Mouse (Mus musculus): Measurements from ENCODE around the gene Fam178b.
"Not testable (repeated sequence)": the region's sequence is repeated elsewhere in the genome, so short reads cannot be mapped to it uniquely, and the experiment has no call there.

Fam178b gene

DNA sequence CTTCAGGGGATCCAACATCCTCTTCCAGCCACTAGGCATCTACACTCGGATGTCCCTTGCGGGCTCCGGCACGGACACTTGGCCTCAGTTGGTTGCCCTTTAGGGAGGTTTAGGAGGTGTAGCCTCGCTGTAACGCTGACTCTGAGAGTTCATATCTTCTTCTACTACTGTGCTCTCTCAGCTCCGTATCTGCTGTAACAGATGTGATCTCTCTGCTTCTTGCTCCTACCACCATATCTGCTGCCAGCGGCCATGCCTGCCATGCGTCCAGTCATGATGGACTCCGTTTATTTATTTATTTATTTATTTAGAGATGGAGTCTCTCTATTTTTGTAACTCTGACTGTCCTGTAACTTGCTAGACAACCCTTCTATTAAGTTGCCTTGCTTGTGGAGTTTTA lies 11.7 kb downstream of the Fam178b start:
- no peak for DNase-seq

DNA sequence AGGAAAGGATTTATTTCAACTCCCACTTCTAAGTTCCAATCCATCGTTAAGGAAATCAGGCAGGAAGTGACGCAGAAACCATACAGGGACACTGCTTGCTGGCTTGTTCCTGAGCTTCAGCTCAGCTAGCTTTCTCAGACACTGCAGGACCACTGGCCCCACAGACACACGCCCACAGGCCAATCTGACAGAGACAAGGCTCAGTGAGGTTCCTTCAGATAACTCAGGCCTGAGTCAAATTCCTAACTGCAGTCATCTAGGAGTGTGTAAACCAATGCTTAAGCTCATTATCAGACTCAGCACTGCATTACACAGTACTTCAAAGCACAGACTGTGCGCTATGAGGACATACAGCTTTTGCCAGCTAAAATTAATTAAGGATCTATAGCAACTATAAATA lies 12.7 kb downstream of the Fam178b start:
- no peak for DNase-seq

DNA sequence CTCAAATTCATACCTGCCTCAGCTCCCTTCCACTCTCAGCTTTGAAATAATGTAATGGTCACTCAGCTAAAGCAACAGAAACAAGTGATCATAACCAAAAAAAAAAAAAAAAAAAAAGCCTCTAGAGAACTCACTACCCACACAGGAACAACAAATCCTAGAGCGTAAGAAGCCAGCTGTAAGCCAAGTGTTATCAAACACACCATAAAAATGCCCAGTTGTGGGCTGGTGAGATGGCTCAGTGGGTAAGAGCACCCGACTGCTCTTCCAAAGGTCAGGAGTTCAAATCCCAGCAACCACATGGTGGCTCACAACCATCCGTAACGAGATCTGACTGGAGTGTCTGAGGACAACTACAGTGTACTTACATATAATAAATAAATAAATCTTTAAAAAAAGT lies 15.0 kb downstream of the Fam178b start:
- not testable (repeated sequence) for DNase-seq

DNA sequence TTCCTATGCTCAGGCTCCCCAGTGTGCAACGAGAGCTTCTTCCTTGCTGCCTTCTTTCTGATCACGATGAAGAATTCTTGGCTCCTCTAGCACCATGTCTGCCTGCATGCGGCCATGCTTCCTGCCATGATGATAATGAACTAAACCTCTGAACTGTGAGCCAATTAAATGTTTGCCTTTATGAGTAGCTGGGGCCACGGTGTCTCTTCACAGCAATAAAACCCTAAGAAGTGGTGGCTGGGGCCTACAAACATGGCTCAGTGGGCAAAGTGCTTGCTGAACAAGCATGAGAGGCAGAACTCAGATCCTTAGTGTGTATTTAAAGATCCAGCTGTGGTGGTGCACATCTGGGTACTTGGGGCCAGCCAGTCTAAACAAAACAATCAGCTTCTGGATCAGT lies 17.0 kb downstream of the Fam178b start:
- DNase-seq = no peak

DNA sequence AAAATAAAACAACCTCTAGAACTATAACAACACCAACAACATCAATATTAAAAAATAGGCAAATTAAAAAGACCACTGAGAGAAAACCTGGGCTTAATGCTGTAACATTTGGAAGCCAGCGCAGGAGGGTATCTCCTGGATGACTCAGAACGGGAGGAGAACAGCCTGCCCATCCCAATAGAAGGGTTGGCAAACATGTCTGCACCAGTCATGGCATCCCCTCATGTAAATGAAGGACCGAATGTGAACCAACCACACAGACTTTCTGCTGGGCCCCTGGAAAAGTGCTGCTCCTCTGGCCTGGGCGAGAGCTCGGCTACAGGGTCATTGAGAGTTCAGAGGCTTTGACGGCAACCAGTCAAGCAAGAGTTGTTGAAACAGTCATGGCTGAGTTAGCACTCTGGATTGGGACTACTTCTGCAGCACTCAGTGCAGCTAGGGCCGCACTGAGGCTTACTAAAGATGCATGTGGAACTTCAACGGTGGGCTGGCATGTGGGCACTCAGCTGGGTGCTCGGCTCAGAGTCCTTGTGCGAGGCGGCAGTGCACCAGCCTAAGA lies 17.7 kb downstream of the Fam178b start:
- peak; percentile 38 for DNase-seq

DNA sequence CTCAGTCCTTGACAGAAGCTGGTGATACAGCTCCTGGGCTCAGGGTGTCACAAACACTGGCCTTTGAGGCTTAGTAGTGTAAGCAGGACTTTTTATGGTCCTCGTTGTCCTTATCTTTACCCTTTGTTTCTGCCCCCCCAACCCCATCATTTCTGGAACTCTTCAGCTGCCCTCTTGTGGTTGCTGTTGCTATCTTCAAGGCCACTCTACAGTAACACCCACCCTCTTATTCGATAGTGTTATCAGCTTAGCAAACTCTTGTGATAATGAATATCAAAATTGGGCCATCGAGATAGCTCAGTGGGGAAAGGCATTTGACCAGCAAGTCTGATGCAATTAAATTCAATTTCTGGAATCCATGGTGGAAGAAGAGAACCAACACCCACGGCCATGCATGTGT lies 18.5 kb downstream of the Fam178b start:
- DNase-seq = no peak

DNA sequence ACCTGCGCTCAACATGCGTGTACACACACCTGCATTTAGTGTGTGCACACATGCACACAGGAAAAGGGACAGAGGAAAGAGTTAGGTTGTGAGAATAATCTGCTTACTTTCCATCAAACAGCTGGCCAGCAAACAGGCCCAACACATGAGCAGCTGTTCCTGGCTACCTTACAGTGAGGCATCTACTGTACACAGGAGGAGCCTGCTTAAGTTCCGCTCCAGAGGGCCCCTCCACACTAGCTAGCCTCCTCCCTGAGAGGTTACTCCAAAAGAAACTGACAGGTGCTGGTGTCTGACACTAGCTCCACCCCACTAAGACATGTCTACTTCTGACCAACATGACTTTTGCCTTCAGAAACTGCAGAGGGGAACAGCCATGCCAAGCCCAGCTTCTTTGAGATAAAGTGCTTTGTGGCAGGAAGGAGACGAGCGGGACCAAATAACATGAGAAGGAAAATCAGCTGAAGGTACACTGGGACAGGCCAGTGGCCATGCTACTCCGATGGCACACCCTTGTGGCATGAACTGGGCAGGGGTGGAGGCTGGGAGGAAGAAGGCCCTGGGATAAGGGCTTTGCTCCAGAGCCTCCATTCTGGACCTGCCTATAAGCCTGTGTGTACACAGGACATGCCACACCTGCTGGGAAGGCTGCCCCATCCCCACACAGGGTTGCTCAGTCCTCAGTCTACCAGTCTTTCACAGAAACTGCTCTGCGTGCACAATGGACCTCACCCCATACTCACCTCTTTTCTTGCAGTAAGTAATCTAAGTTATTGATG lies 24.2 kb downstream of the Fam178b start:
- no peak for DNase-seq

DNA sequence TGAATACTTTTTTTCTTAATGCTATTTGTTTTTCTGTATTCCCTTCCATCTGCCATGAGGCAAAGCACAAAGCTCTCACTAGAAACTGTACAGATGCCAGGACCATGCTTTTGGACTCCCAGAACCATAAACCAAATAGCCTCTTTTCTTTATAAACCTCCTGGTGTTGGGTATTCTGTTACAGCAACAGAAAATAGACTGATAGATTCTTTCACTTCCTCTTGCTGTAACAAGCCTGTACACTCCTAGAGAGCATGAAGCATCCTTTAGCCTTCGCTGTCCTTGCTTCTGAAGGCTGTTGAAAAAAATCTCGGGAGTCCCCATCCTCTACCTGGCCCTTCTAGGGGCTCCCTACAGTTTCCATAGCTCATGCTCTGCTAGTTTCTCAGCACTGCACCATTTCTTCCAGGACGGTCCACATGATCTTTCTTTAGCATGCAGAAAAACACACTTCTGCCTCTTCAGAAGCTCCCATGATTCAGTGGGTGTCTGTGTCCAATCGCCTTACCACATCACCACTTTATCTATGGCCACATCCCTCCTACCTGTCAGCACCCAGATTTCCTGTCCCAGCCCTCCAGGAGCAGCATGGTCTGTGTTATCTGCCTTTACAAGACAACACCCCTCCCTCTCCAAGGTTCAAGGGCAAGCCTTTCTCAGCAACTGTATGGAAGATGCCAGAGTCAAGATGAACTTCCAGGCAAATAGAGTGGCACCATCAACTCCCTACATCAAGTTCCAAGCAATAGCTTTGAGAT lies 25.1 kb downstream of the Fam178b start:
- no peak for DNase-seq

DNA sequence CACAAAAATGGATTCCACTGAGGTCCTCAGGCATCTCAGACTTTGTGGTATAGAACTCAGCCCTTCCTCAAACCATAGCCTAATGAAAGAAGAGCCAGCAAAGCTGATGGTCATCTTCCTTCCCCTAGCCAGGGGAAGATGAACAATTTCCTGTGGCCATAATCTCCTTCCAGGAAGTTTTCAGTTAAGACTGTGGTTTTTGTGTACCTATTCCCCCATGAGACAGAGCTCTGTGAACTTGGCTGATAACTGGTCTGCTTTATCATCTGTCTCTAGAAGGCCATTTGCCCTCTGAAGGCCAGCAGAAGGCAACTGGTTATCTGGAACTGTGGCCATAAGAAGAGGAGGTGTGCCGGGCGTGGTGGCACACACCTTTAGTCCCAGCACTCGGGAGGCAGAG lies 26.8 kb downstream of the Fam178b start:
- DNase-seq = no peak

DNA sequence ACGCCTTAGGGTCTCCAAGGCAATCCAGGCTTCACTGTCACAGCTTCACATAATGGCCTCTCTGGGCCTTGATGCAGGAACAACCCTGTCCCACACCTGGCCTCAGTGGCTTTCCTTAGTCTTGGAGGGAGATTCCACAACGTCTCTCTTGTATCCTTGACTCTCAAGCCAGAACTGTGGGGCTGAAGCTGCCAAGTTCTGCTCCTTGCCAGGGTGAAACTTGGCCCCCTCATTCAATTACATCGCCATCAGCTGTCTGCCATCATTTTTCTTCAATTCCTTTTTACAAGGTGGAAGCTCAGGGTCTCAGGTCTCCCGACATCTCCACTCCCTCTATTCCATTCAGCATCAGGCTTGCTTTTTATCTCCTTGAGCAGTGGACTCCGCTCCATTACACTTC lies 27.9 kb downstream of the Fam178b start:
- DNase-seq = no peak

DNA sequence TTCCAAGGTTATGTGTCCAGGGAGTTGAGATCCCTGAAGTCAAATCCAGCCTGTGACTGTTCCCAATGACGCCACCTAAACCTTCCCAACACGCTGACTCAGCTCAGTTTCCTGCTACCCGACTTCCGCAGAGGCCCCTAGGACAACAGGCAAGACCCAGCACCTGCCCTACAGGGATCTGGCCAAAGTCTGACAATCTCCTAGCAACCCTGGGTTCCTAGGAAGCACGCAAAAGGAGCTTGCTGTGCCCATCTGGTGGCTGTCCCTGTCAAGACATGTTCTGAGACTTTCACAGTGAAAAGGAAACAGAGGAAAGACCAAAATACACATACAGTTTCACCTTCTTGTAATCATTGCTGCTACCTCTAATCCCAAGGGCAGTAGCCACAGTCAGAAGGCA lies 35.4 kb downstream of the Fam178b start:
- no peak for DNase-seq

DNA sequence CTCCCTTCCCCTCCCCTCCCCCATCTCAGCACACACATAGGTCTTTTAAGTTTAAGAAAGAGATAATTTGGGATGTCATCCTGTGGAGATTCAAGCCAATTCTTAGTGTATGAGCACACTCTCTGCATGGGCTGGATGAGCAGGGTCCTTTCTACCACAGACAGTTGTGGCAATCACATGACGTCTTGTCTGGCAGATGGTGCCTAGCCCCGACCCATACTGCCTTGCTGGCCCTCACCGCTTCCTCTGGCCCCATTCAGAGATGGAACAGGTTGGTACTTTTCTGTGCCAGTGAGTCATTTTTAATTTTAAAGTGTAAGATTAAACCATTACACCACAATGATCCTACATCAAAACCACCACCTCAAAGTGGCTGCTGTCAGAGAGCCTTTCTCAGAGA lies 36.7 kb downstream of the Fam178b start:
- DNase-seq = no peak

DNA sequence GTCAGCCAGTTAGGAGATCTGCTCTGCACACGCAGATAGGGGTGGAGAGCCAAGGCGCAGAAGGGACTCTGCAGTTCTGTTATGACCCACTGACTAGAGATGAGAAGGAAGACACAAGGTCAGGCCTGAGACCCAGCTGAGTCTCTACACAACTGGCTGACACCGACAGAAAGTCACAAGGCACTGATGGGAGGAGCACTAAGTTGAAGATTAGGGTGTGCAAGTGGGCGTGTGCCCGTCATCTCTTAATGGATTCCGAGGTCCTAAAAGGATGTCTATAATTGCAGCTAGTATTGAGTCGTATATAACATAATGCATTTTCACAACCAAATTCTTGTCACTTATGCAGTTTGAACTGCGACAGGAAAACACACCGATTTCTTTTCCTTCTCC lies 38.4 kb downstream of the Fam178b start:
- DNase-seq = no peak

DNA sequence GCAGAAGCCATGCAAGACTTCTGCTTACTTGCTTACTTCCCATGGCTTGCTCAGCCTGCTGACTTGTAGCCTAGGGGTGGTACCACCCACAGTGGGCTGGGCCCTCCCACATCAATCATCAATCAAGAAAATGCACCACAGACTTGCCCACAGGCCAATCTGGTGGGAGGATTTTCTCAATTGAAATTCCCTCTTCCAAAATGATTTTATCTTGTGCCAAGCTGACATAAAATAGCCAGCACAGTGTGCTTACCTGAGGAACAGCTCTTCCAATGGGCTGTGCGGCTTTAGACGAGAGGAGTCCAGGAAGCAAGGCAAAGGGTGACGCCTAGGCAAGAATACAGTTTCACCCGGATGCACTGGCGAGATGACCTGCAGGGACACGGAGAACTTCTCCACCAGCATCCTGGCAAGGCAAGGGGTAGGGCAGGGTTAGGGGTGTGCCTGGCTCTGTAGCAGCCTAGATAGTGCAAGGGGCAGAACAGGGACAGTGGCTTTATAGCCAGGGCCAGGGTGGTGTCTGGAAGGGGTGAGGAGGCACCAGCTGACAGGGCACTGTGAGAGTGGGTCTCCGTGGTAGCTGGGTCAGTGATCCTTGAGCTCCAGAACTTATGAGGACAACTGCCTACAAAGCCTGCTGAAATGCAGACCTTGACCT lies 38.9 kb downstream of the Fam178b start:
- no peak for DNase-seq

DNA sequence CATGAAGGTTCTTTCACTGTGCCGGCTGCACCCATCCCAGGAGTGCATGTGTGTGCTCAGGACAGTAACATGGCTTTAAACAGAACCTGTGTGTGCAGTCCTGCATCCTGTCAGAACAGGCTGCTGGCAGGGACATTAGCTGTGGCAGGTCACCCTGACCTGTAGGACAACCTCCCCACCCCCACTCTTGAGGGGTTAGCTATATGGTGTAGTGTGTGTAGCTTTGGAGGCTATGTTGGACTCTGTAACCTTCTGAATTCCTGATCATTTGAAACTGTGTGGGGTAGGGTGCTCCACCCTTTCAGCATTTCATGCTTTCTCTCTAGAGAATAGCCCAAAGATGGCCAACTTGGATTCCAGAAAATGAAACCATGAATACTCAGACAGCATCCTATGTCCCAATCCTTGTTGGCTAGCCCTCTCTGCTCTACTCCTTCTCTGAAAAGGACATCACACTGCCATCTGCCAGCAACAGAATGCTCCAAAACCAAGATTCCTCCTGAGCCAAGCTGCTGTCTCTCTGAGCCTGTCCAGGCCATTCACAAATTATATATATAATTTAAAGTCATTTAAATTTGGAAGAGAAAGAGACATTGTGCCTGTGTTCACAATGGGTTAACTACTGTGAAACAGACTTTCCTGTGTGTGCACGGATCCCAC lies 47.0 kb downstream of the Fam178b start:
- no peak for DNase-seq

DNA sequence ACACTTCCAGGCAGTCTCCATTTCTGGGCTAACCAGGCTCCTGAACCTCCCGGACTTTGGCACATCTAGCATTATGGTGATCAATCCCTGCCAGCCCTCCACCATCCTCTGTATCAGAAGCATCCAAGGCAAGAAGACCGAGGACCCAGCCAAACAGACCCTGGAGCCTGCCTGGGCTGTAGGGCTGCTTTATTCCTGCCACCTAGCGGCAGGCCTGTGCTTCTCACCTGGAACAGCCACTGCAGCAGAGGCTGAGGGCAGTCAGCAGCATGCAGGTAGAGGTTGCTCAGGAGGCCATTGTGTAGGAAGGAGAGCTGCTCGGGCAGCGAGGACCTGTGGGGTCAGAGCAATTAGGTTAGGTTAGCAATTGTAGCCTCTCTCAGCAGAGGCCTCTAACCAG lies 48.0 kb downstream of the Fam178b start:
- peak; percentile 84 for DNase-seq

DNA sequence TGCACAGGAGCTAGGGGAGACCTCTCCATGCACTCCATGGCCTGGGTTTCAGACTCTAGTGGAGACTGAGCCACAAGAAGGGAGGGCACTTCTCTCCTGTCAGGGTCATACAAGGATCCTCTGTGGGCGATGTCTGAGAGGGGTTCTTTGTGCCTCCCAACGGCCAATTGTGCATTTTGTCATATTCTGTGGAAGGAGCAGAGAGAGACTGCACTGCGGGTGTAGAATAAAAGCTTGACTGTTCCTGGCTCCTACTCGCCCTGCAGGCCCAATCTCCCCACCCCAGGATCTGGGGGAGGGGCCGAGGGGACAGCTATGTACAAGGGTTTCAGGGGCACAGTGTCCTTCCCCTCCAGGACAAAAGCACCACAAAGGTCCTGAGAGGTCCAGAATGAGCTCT lies 49.1 kb downstream of the Fam178b start:
- no peak for DNase-seq

DNA sequence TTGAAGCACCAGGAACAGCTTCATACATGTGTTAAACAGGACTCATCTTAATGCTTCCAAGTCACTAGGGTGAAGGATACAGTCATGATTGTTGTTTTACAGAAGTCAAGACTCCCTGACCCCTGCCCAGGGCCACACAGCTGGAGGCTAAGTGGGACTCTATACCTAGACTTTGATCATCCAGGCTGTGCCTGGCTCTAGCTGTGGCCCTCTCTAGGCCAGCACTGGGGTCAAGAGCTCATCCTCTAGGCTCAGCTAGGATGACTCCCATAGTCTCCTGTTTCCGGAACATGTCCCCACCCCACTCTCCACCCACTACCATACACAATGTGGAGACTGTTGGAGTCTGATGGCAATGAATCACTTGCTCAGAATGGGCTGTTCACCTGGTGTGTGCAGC lies 50.1 kb downstream of the Fam178b start:
- no peak for DNase-seq

DNA sequence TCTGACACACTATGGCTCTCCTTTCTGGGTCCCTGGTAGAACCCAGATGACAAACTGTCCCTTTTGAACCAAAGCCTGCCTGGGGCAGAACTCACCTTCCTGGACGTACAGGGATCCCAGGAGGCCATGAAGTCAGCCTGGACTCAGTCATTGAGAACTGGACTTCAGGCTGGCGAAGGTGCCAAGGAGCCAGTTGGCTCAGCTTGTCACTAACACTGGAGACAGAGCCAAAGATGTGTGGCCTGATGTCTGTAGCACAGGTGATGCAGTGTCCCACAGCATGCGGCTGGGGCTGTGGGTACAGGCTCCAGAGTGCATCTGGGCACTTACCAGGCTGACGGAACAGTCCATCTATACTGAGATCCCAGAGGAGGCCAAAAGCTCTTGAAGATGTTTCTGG lies 50.9 kb downstream of the Fam178b start:
- no peak for DNase-seq

DNA sequence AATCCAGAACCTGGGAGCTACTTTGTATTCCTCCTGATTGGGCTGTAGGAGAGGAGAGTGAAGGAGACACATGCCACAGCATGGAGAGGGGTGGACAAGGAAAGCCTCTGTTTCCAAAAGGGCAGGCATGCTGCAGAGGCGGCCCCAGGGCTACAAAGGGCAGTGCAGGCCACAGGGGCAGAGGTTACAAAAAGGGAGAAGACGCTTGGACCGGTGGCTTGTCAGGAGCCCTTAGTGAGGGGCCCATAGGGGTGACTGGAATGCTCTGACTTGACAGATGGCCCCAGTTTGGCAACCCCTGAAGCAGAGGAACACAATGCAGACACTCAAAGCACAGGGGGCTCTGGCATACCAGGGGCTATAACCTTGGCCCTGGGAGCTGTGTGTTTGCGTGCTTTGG lies 51.6 kb downstream of the Fam178b start:
- DNase-seq = no peak

DNA sequence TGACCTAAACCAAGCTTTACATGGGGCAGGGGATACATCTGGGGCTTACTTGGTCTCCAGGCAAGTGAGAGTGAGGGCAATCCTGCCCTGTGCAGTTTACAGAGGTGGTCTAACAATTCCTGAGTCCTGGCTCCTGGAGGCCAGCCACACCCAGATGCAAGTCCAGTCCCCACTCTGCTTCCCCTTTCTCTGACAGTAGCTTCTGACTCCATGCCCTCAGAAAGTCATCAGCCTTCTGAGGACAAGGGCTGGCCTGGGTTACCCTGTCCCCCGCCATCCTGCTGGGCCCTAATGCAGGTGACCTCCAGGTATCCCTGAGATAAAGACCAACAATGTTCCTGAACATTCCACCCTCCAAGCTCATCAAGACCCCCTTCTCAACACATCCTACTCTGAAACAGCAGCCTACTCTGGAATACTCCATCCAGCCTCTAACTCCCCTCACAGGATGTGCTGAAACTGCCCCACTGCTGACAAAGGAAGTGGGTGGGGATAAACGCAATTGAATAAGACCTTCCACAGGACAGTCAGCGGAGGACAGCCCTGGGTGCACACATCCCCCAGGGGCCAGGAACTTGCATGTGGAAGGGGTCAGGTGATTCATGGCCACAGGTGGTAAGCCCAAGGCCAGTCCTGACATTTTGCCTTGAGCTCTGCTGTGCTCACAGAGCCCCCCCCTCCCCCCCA lies 52.8 kb downstream of the Fam178b start:
- DNase-seq = no peak

DNA sequence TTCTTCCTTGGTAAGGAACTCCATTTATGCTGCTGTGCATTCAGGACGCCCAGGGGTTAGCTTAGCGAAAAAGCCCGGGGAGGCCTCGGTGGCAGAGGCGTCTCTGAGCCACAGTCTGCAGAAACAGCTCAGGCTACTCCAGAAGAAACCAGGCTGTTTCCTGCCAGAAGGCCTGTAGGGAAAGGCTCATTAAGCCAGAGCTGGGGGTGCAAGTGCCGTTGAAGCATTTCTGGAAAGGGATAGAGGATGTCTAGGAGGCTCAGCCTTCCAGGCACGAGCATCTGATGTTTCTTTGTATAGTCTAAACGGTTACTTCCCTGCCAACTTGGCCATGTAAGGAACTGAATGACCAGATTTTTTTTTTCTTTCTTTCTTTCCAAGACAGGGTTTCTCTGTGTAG lies 54.4 kb downstream of the Fam178b start:
- DNase-seq = no peak

DNA sequence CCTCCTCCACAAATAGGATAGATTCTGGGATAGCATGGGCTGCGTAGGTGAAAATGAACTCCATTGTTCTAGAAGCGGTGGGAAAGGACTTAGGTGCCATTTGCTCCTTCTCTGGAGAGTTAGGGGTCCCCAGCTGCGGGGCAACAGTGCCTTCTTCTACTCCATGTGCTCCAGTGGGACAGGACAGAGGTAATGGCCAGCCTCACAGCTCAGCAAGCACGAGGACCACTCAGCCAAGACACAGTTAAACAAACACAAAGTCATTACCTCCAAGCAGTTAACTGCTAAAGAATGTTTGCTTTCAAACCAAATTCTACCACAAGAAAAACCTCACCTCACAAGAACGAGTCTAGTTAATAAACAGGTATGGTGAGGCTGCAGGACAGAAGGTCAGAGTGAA lies 57.5 kb downstream of the Fam178b start:
- no peak for DNase-seq
